Mouse (Mus musculus) lung, adult 2 months (tissue): Measurements from ENCODE around the gene Tmem45b.

Source experiments
- CTCF ChIP-seq: fragments of 200-500 bp; IDR thresholded peaks from 2 replicates; pipeline ENCODE4 v1.5.1; 2011; ENCODE audit warnings: mild to moderate bottlenecking, low read length, control low read depth; ENCODE audit not compliant: insufficient read depth
- POLR2A ChIP-seq: fragments of 200-500 bp; IDR thresholded peaks from 2 replicates; pipeline ENCODE4 v1.6.1; 2011; ENCODE audit warnings: low read depth, mild to moderate bottlenecking, control low read depth, low read length, borderline replicate concordance; ENCODE audit errors: extremely low read depth

- TF ChIP-seq POLR2A (no peak), CTCF (no peak)
Observed at GRCm38 (mm10) chr9:31437861-31438260, 26.4 kb downstream of the Tmem45b start.
